Mouse (Mus musculus) liver, postnatal 0 days (tissue): ENCODE data around the gene Foxi3.

Experiments
- CTCF ChIP-seq: sonication (generic); IDR thresholded peaks from 2 replicates; pipeline ENCODE4 v1.5.1; 2016; ENCODE audit warnings: antibody characterized with exemption, low read depth
- EP300 ChIP-seq: IDR thresholded peaks from 2 replicates; pipeline ENCODE4 v1.6.1; 2016; ENCODE audit warnings: antibody characterized with exemption, low read depth, mild to moderate bottlenecking

DNA sequence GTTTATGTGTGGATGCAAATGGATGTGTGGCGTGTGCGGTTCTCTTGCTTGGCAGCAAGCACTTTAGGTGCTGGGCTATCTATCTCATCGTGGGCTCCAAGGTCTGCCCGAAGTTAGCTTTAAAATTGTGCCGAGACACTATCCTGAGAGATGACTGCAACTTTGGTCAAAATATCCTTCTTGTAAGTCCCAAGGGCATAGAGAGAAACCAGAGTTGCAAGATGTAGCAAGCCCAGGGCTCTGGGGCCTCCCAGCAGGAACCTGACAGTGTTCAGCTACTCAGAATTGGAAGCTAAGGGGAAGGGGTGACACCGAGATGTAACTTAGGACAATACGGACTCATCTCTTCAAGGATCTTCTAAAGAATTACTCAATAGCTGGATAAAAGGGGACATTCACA, 46.8 kb upstream of the Foxi3 start:
- TF ChIP-seq CTCF (no peak), EP300 (no peak)
